Mouse (Mus musculus): ENCODE measurements around the gene Il18bp. TPM values are rescaled to one million over a fixed set of nuclear protein-coding genes. Genes with fewer than 3 reads are reported as not detected.
"Not testable (repeated sequence)": the region's sequence is repeated elsewhere in the genome, so short reads cannot be mapped to it uniquely, and the experiment has no call there.

The Il18bp gene
- polyA plus RNA-seq, 1 experiment from 2014 or later: 22.9 TPM

- H3K4me2 ChIP-seq: no peak overlapping the region
- no peak overlapping the region for H3K27ac ChIP-seq (replicated peaks)
- H3K36me3 ChIP-seq (replicated peaks): peaks cover 80% of the 10 kb centered on the region
- ATAC-seq (ENCODE audit: insufficient read depth): no peak
- H3K4me1 ChIP-seq (replicated peaks): no peaks in the 10 kb centered on the region
- H3K9ac ChIP-seq: no peak overlapping the region
- no peaks in the 10 kb centered on the region for H3K27me3 ChIP-seq
- 79% methylated on average over 1 of the region's 1 CpGs for WGBS (ENCODE audit: insufficient replicate concordance)
- H3K4me3 ChIP-seq (replicated peaks): no peak overlapping the region
- no peaks in the 10 kb centered on the region for H3K9me3 ChIP-seq (replicated peaks)
These were observed 16.4 kb upstream of the Il18bp start for GRCm38 (mm10) chr7:102034904-102035303.

- peak; percentile 25; the same call in 1 of the 2 replicates for ATAC-seq (ENCODE audit: insufficient read depth)
- H3K4me2 ChIP-seq: no peak overlapping the region
- H3K9ac ChIP-seq: no peak overlapping the region
- H3K36me3 ChIP-seq (replicated peaks): peaks cover 65% of the 10 kb centered on the region
- peaks cover 7% of the 10 kb centered on the region for H3K4me1 ChIP-seq (replicated peaks)
- H3K9me3 ChIP-seq (replicated peaks): no peaks in the 10 kb centered on the region
- 83% methylated on average over 2 of the region's 2 CpGs for WGBS (ENCODE audit: insufficient replicate concordance)
- H3K4me3 ChIP-seq (replicated peaks): no peak overlapping the region
- no peak overlapping the region for H3K27ac ChIP-seq (replicated peaks)
- no peaks in the 10 kb centered on the region for H3K27me3 ChIP-seq
These were observed 7.0 kb upstream of the Il18bp start for GRCm38 (mm10) chr7:102025187-102026119.

GRCm38 (mm10) chr7:102023821-102024220 is 5.3 kb upstream of the Il18bp start:
- no peak overlapping the region for H3K4me3 ChIP-seq (replicated peaks)
- H3K27ac ChIP-seq (replicated peaks): no peak overlapping the region
- WGBS (ENCODE audit: insufficient replicate concordance): 85% methylated on average over 9 of the region's 9 CpGs
- H3K36me3 ChIP-seq (replicated peaks): peaks cover 71% of the 10 kb centered on the region
- ATAC-seq (ENCODE audit: insufficient read depth): no peak
- peaks cover 7% of the 10 kb centered on the region for H3K4me1 ChIP-seq (replicated peaks)
- H3K9me3 ChIP-seq (replicated peaks): no peaks in the 10 kb centered on the region
- no peak overlapping the region for H3K9ac ChIP-seq
- H3K27me3 ChIP-seq: no peaks in the 10 kb centered on the region
- no peak overlapping the region for H3K4me2 ChIP-seq

- Histone ChIP-seq H3K4me1 (replicated peaks) (peaks cover 16% of the 10 kb centered on the region), H3K36me3 (replicated peaks) (peaks cover 85% of the 10 kb centered on the region)
- WGBS (ENCODE audit: insufficient replicate concordance): 87% methylated on average over 2 of the region's 2 CpGs
- H3K4me3 ChIP-seq (replicated peaks); H3K9ac ChIP-seq; H3K9me3 ChIP-seq (replicated peaks); H3K27ac ChIP-seq (replicated peaks); ATAC-seq (ENCODE audit: insufficient read depth); H3K27me3 ChIP-seq; H3K4me2 ChIP-seq: not testable (repeated sequence)
These were observed 2.4 kb upstream of the Il18bp start for GRCm38 (mm10) chr7:102020934-102021333.

GRCm38 (mm10) chr7:102019362-102019761 is 872 bp upstream of the Il18bp start:
- Histone ChIP-seq H3K4me2 (no peak overlapping the region), H3K9me3 (replicated peaks) (no peaks in the 10 kb centered on the region), H3K27me3 (no peaks in the 10 kb centered on the region), H3K27ac (replicated peaks) (no peak overlapping the region; the same call in 1 of the 2 replicates), H3K4me1 (replicated peaks) (peaks cover 9% of the 10 kb centered on the region; the same call in 1 of the 2 replicates), H3K9ac (no peak overlapping the region), H3K36me3 (replicated peaks) (peaks cover 94% of the 10 kb centered on the region), H3K4me3 (replicated peaks) (no peak overlapping the region)
- WGBS (ENCODE audit: insufficient replicate concordance): 61% methylated on average over 3 of the region's 3 CpGs
- no peak for ATAC-seq (ENCODE audit: insufficient read depth)

GRCm38 (mm10) chr7:102018034-102018433 is 456 bp downstream of the Il18bp start:
- 73% methylated on average over 7 of the region's 7 CpGs for WGBS (ENCODE audit: insufficient replicate concordance)
- no peak for ATAC-seq (ENCODE audit: insufficient read depth)
- Histone ChIP-seq H3K27me3 (no peaks in the 10 kb centered on the region), H3K4me1 (replicated peaks) (peaks cover 9% of the 10 kb centered on the region; the same call in 1 of the 2 replicates), H3K4me3 (replicated peaks) (no peak overlapping the region), H3K9ac (no peak overlapping the region), H3K9me3 (replicated peaks) (no peaks in the 10 kb centered on the region), H3K4me2 (no peak overlapping the region), H3K27ac (replicated peaks) (0 out of 2 replicates have a peak overlapping the region, but pooled peaks have one; percentile 29), H3K36me3 (replicated peaks) (peaks cover 97% of the 10 kb centered on the region)

GRCm38 (mm10) chr7:102017452-102017851 is 1.0 kb downstream of the Il18bp start:
- no peaks in the 10 kb centered on the region for H3K9me3 ChIP-seq (replicated peaks)
- H3K4me2 ChIP-seq: no peak overlapping the region
- no peak overlapping the region for H3K9ac ChIP-seq
- ATAC-seq (ENCODE audit: insufficient read depth): no peak
- H3K27me3 ChIP-seq: no peaks in the 10 kb centered on the region
- WGBS (ENCODE audit: insufficient replicate concordance): 65% methylated on average over 5 of the region's 5 CpGs
- H3K36me3 ChIP-seq (replicated peaks): peaks cover 97% of the 10 kb centered on the region
- H3K4me3 ChIP-seq (replicated peaks): no peak overlapping the region
- H3K4me1 ChIP-seq (replicated peaks): peaks cover 9% of the 10 kb centered on the region; the same call in 1 of the 2 replicates
- no peak overlapping the region for H3K27ac ChIP-seq (replicated peaks)

GRCm38 (mm10) chr7:102016936-102017335 is 1.6 kb downstream of the Il18bp start:
- Histone ChIP-seq H3K4me2 (no peak overlapping the region), H3K9me3 (replicated peaks) (no peaks in the 10 kb centered on the region), H3K9ac (no peak overlapping the region), H3K4me3 (replicated peaks) (no peak overlapping the region), H3K36me3 (replicated peaks) (peaks cover 97% of the 10 kb centered on the region), H3K27me3 (no peaks in the 10 kb centered on the region), H3K27ac (replicated peaks) (no peak overlapping the region), H3K4me1 (replicated peaks) (peaks cover 9% of the 10 kb centered on the region; the same call in 1 of the 2 replicates)
- ATAC-seq (ENCODE audit: insufficient read depth): no peak
- 76% methylated on average over 4 of the region's 4 CpGs for WGBS (ENCODE audit: insufficient replicate concordance)

- Histone ChIP-seq H3K27ac (replicated peaks) (no peak overlapping the region), H3K36me3 (replicated peaks) (peaks cover 100% of the 10 kb centered on the region), H3K27me3 (no peaks in the 10 kb centered on the region), H3K4me1 (replicated peaks) (peaks cover 11% of the 10 kb centered on the region; the same call in 1 of the 2 replicates), H3K4me3 (replicated peaks) (no peak overlapping the region), H3K9ac (no peak overlapping the region), H3K4me2 (no peak overlapping the region), H3K9me3 (replicated peaks) (no peaks in the 10 kb centered on the region)
- WGBS (ENCODE audit: insufficient replicate concordance): 85% methylated on average over 2 of the region's 2 CpGs
- ATAC-seq (ENCODE audit: insufficient read depth): no peak
These were observed 3.5 kb downstream of the Il18bp start for GRCm38 (mm10) chr7:102014995-102015394.

- no peaks in the 10 kb centered on the region for H3K27me3 ChIP-seq
- no peak overlapping the region for H3K4me2 ChIP-seq
- H3K9ac ChIP-seq: no peak overlapping the region
- H3K36me3 ChIP-seq (replicated peaks): peaks cover 100% of the 10 kb centered on the region
- H3K27ac ChIP-seq (replicated peaks): no peak overlapping the region
- H3K9me3 ChIP-seq (replicated peaks): no peaks in the 10 kb centered on the region
- ATAC-seq (ENCODE audit: insufficient read depth): no peak
- 88% methylated on average over 8 of the region's 8 CpGs for WGBS (ENCODE audit: insufficient replicate concordance)
- H3K4me1 ChIP-seq (replicated peaks): peaks cover 24% of the 10 kb centered on the region
- H3K4me3 ChIP-seq (replicated peaks): no peak overlapping the region
These were observed 5.1 kb downstream of the Il18bp start for GRCm38 (mm10) chr7:102013416-102013815.

- ATAC-seq (ENCODE audit: insufficient read depth): no peak
- Histone ChIP-seq H3K36me3 (replicated peaks) (peaks cover 99% of the 10 kb centered on the region), H3K9ac (no peak overlapping the region), H3K27ac (replicated peaks) (no peak overlapping the region), H3K9me3 (replicated peaks) (no peaks in the 10 kb centered on the region), H3K4me3 (replicated peaks) (no peak overlapping the region), H3K4me1 (replicated peaks) (peaks cover 23% of the 10 kb centered on the region), H3K4me2 (no peak overlapping the region), H3K27me3 (no peaks in the 10 kb centered on the region)
- 86% methylated on average over 9 of the region's 9 CpGs for WGBS (ENCODE audit: insufficient replicate concordance)
These were observed 6.6 kb downstream of the Il18bp start for GRCm38 (mm10) chr7:102011855-102012254.

All from liver, embryonic 15.5 days (tissue).